Mouse (Mus musculus) CH12F3 (cell line): ENCODE results near the gene Zfp618.

Source experiments
- in situ Hi-C: fragments of 300-500 bp; cut with MboI; formaldehyde crosslinking; loops from 2 replicates; pipeline ENCODE4 v1.14.3; 2020; ENCODE audit warnings: low sequenced_read_pairs

Zfp618 gene

DNA sequence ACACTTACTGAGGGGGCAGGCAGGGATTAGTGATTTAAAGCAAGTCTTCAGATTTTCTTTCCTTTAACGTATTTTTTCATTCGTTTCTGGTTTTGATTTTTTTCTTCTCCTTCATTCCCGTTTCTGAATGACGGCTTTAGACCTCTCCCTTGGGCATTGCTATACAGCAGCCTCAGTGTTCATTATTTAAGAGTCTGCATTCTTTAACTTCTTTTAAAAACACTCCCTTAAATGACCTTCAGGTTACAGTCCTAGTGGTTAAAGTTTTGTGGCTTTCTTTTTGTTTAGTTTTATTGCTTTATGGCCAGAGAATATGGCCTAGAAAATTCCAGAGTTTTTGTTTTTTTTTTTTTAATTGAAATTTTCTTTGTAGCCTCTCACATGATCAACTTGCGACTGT is 64.8 kb downstream of the Zfp618 start:
- in situ Hi-C loops = no loop called here

DNA sequence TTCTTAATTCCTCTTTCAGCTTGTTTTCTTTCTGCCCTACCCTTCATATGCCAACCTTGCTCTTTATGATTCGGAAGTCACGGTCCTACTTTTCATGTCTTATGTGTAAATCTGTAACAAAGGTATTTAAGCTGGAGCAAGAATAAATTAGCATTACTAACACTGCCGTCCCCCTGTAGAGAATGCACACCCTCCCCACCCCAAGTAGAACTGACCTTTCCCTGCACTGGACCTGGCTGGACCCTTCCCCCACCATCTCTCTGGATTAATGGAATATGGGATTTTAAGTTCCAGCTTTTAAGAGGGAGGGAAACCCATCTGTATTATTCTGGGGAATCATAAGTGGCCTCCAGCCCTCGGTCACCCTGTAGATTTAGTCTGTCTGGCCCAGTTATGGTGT is 65.9 kb downstream of the Zfp618 start:
- in situ Hi-C loops = no loop called here

DNA sequence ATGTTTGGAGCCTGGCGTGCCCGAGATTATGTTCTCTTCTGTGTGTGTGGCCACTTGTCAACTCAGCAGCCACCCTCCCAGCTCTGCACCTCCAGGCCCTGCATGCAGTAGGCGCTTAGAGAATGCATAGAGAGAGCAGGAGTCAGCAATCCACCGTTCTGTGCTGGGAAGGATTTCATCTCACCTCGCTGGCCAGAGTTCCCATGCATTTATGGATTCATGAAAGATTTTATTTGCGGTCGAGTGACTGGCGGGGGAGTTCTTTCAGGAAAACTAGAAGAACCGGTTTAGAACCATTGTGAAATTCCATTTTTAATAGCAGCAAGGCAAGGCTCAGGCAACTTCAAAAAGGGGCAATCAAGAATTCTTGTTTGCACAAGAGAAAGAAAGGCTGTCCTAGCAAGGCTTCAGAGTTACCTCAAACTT is 67.2 kb downstream of the Zfp618 start:
- in situ Hi-C loops = no loop called here

DNA sequence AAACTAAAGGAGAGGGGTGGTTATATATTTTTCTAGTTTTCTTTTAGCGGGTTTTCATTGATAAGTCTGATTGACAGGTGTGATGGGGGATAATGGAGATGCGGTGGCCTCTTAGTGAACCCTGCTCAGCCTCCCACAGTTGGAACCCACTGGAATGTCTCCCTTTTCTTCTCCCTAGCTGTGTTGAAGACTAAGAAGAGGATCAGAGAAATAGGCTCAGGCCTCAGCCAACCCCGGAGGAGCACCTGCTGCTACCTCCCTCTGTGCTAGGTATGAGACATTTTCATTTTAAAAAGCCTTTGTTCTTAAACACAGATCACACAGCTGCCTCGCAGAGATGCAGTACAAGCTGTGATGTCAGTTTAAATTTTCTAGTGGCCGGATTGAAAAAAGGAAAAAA is 68.4 kb downstream of the Zfp618 start:
- in situ Hi-C loops = no loop called here

DNA sequence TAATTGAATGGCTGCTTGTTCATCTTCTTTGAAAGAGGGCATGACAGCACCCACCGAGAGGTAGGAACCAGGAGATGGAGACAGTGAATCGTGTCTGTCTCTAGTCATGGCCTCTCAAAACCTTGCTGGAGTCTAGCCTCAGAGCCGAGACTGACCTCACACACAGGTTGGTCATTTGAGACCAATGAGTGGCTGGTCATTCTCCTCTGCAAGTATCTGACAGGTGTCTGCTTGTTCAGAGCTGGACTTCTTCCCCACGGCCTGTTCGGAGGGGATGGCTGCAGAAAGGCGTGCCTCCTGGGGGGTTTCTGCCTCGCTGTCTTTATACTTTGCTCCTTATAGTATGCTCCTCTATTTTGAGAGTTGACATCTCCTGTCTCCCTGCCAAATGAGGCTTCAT is 70.6 kb downstream of the Zfp618 start:
- in situ Hi-C loops = no loop called here

DNA sequence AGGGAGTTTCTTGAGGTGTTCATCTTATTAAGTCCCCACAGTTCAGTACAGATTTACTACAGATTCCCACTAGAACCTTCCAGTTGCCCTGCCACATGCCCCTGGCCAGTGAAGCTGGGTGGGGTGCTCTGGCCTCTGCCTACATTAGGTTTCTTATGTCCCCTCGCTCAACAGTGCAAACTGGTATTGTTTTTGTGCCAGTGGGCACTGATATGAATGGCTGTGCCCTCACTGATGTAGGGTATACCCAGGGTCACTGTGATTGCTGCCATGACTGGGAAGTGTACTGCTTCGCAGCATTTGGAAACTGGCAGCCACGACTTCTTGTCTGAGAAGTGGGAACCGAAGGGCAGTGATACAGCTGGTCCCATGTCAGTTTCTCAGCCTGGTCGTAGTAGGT is 71.4 kb downstream of the Zfp618 start:
- in situ Hi-C loops = no loop called here

DNA sequence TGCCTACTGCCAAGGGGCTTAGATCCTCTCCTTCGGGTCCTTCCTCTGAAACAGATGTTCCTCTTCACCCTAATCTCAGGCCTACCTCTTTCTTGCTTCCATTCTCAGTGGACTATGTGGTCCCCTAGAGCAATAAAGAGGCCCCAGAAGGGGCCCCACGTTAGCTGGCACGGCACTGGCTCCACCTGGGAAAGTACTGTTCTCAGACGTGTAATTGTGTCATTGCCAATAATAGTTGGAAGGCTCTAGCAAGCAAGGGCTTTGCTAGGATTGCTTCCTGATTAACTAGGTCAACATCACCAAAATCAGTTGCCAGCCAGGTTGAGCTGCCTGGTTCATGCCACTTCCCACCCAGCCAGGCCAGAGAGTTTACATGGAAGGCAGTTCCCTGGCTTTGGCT is 72.2 kb downstream of the Zfp618 start:
- in situ Hi-C loops = no loop called here

DNA sequence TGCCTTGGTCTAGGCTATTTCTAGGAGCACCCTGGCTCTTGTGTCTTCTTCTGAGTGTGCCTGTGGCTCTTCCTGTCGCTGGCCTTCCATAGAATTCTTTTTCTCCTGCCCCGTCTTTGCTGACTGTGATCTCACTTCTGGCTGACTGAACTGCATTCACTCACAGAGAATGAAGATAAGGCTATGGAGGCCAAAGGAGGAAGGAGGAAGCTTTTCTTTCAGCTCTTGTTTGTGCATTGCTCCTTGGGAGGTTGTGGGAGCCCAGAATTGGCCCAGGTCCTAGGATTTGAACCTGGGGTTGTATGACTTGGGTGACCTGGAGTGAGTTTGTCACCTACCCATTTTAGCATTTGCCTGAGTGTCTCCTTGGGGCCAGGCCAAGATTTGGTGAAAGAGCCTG is 72.9 kb downstream of the Zfp618 start:
- in situ Hi-C loops = no loop called here

DNA sequence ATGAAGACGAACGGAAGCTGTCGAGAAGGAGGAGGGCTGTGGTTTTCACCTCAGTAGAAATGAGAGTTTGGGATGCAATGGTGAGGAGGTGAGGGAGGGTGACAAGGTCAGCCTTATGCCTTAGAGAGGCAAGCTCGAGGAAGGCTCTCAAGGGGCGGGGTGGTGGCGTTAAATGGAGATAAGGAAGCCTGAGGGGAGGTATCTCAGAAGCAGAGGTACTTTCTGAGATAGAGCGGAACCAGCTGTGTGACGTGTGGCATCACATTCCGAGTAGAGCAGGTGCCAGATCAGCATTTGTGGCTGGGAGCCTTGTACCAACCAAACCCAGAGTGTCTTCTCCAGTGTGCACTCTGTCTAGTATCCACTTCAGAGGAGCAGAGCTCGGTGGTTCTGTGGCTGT is 73.6 kb downstream of the Zfp618 start:
- in situ Hi-C loops = no loop called here

DNA sequence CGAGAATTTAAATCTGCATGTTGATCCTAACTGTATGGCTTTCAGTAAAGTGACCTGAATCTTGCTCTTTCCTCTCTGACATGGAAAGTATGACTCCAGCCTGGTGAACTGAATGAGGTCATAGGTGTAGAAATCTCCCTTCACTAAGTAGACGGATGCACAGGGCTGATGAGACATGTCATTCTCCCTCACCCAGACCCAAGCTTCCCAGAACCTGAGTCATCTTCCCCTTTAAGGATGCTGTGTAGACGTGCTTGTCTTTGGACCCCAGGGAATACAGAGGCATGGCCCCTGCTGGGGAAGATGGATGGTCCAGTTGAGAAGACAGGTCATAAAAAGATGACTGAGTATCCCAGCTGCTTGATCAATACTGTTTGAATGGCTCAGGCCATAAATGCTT is 83.2 kb downstream of the Zfp618 start:
- in situ Hi-C loops = no loop called here

DNA sequence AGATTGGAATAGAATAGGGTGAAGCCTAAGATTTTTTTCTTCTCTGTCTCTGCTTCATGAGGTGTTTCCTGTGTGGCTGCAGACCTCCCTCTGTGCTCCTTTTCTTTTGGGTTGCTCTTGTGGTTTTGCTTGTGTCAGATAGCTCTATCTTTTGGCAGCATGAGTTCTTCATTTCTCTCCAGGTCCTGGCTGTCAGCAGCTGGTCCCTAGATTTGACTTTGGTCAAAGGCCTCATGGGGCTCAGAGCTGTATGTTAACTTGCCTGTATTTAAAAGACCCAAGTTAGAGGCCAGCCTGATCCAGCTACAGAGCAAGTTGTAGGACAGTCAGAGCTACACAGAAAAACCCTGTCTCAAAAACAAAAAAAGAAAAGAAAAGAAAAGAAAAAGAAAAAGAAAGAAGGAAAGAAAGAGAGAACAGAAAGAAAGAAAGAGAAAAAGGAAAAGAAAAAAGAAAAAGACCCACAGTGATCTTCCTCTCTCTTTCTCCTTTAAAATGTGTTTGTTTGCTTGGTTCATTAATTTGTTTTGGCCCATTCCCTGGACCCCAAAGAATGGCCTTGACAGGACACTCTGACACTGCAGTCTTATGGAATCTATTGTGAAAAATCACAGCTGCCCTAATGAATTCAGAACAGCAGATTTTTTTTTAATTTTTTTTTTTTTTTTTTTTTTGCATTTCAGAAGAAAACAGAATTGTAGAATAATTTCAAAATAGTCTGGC is 84.4 kb downstream of the Zfp618 start:
- in situ Hi-C loops = no loop called here

DNA sequence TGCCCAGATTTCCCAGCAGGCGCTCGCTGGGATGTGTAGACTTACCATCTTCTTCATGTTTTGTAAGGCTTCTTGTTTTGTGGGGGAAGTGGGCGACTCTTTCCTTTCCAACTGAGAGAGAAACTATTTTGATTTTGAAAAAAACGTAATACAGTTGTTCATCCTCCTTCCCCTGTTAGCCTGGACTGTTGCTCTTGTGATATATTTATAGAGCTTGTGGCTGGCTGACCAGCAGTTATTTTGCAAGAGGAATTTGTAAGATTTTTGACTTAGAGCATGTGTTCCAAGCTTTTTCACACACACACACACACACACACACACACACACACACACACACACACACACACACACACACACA is 84.9 kb downstream of the Zfp618 start:
- in situ Hi-C loops = no loop called here

DNA sequence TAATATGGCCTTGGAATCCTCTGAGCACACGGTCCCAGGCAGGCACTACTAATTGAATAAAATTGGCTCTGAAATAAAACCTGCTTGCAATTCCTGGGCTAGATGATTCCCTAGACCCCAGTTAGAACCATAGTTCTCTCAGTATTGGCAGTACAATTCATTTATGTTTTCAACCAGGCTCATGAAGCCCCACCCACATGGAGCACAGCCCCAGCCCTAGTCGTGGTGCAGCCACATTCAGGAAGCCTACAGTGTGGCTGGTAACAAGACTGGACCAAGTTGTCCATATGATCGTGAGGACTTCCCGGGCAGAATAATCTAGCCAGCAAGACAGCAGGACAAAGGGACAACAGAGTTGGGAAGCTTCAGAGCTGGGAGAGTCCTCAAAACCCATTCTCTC is 85.6 kb downstream of the Zfp618 start:
- in situ Hi-C loops = no loop called here

DNA sequence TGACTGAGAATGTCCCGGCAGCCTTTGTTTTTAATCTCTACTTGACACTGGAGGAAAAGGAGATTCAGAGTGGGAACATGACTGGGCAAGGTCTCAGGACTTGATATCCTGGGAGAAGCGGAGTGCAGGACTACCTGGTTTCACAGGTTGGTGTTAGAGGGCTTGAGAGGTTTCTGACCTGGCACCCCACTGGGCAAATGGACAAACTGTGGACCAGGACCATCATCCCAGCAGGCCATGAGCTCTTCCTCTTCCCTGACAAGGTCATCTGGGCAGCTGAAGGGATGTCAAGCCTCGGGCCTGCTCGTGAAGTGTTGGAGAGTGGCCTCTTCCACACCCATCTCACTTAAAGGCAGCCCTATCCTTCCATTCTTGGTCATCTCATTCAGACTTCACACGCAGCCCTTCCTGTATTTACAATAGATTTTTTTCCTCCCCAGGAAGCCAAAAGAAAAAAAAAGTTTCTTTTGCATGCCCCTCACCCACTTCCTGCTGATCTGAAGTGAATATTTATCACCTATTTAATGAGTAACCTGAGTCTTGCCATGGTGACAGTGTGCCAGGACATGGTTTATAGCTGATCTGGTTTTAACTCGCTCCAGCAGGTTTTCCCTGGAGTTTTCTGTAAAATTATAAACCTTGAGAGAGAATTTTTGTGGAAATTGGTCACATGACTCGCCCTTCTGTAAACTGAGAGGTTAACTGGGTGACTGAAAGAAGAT is 86.7 kb downstream of the Zfp618 start:
- in situ Hi-C loops = no loop called here

DNA sequence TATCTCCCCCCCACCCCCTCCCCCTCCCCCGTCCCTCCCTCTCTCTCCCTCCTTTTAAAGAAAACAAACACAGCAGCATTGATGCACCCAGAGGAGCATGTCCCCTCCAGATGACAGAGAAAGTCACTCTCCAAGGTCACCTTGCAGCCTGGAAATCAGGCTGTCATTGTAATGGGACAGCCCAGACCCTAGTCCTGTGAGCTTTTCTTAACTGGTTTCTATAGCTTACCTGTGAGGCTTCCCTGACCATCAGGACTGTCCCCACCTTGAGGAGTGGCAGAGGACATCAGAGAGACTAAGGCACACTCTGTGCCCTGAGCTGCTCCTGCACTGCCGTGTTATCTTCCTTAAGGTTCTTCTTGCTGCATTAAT is 87.3 kb downstream of the Zfp618 start:
- in situ Hi-C loops = no loop called here

DNA sequence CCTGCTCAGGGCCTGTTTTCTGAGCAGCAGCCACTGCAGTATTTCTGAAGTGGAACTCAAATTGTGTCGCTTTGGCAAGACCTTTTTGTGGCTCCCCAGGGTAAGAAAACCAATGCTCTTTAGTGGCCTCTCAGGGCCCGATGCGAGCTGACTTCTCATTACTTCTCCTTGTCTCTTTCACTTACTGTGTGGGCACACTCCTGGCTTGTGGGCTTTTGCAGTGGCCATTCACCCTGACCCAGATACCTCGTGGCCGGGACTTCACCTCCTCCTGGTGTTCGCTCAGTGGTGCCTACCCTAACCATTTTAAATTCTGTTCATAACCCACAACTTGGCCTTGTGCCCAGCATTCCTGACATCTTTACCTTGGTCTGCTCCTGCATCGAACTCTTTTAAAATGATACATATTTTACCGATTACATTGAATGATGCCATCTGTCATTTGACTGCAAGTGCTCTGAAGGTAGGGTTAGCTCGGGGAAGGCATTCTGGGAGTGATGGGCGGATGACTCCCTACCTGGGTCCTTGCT is 89.9 kb downstream of the Zfp618 start:
- in situ Hi-C loops = no loop called here

DNA sequence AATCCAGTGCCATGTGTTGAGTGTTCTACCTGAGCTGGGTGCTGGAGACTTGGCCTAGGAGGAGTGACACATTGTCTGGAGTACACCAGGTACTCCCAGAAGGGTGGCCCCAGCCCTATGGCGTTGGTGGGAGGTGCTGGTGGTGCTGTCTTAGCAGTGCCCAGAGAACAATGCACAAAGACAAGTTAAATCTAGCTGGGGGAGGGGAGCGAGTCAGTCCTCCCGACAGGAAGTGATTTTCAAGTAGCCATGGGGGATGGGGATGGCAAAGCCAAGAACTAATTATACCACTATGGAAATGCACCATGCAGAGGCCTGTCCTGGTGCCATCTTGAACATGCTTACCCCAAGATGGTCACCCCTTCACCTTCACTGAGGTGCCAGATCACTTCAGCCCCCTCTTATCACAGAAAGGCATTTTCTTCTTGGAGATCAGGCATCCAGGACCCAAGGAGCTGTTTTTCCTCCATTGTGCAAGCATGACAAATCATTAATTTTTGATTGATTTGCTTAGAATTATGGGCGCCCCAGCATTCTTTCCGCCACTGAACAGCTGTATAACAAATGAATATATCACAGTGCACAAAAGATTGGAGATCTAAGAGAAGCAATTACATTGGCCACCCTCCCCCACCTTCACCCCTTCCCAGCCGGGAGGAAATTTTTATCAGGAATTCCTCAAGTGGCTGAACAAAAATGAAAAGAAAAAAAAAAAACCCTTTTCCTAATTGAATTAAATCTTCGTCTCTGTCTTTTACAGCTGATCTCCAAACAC is 91.5 kb downstream of the Zfp618 start:
- in situ Hi-C loops = no loop called here

DNA sequence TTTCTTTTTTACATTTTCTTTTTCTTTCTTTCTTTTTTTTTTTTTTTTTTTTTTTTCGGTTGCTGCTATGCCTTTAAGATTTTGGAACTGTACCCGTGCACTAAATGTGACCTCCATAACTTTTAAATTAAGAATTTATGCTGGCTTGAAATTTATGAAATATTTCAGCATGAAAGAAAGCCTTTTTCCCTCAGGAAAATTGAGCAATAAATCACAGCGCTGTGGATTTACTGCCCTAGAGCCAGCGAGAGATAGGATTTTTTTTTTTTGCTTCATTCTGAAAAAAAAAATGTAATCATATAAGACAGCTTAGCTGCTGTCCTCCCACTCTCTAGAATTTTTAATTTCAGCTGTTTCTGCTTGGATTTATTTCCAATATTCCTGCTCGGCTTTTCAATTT is 92.2 kb downstream of the Zfp618 start:
- in situ Hi-C loops = no loop called here

DNA sequence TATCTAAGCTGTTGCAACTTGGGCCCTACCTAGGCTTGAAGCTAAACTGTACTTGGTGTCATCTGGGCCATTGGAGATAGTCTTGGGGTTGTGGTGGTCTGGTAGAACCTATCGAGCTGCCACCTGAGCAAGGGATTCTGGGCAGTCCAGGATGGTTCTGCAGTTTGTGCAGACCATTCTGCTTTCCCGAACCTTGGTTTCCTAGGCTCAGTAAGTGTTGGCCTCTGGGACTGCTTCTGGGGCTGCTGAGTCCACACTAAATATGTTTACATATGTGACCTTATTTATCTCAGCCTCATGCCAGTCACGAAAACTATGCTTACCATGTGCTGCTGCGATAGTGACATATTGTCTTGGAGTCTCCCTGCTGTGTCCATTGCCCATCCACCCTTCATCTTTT is 93.3 kb downstream of the Zfp618 start:
- in situ Hi-C loops = no loop called here

DNA sequence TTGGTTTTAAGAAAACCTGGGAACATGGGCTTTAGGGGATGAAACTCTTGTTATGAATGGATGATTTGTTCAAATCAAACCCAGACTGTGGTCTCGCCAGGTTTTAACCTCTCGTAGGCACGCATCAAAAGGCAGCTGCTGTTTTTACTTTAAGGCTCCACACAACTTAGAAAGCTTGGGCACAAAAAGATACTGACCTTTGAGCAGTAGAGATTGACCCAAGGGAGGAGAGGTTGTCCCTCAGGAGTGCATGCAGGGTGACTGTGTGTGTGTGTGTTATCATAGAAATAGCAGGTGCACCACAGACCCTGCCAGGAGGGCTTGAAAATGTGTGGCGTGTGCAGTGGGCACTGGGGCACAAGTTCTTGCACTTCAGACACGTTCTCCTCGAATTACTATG is 95.0 kb downstream of the Zfp618 start:
- in situ Hi-C loops = no loop called here

DNA sequence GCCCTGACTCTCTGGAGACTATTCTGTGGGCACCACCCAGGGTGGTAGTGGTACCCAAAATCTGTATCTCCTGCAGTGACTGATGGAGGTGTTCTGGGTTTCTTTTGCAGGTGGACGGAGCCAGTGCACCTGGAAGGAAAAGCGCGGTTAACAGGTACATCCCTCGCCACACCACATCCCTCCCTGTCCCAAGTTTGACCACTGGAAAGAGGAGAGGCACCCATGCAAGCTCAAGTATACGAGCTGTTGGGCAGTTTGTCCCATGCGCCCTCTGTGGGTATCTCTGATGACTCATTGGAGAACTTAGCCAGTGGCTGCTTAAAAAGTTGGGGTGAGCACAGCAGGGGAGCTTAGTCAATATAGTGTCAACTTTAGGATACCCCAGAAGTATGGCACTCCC is 96.0 kb downstream of the Zfp618 start:
- in situ Hi-C loops = no loop called here

DNA sequence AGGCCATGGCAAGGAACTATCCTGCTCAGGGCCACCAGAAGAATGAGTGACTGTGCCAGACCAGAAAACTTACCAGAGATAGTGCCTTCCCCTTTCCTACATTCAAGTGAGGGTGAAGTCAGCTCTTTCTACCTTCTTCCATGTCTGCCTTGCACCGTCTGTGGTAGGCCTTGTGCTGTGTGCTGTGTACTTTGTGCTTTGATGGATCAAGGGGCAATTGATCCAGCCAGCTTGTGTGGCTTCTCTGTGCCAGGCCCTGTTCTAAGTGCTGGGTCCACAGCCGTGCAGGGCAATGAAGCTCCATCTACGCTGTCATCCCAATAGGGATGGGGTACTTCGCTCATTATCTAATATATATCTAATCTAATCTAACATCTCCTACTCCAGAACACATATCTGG is 98.0 kb downstream of the Zfp618 start:
- in situ Hi-C loops = no loop called here
